Mouse (Mus musculus) layer of hippocampus, adult 9-11 months (tissue): Measurements from ENCODE around the gene Olfr535.
"Not testable (repeated sequence)": the region's sequence is repeated elsewhere in the genome, so short reads cannot be mapped to it uniquely, and the experiment has no call there.

Experiments
- DNase-seq: peaks from one replicate; pipeline ENCODE4 v3.0.0; 2022

Gene Olfr535

DNA sequence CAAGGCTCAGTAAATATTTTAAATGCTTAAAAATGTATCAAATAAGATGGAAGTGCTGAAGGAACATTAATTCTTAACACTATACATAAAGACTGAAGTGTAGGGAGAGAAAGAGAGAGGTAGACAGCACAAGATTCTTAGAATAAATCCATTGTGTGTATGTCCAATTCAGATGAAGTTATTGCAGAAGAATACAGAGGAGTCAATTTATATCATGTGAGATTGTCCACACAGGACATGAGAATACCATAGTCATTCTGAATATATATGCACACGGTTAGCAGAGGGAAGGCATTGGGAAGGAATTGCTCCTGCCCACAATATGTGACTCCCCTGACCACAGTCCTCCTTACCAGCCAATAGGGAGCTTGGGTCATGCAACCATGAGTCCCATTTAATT is at the start of gene Olfr535:
Olfr535 (plus strand) TSS at position 301 of the 400 bp plus-strand sequence.
- DNase-seq = no peak

DNA sequence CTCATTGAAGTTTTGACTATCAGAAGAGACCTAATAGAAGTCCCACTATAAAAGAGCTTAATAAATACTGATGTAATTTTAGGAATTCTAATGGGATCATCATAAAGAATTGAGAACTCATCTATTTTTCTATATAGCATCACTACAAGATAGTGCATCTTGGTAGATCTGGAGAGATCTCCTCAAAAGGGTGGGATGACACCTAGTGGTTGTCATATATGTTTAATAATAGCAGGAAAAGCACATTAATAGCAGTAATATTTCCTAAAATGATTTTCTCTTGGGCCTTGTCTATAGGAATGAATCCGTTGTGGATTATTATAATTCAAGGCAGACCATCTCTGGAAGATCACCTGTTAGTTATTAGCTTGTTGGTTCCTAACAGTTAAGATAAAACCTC is 40.9 kb upstream of the Olfr535 start:
- no peak for DNase-seq

DNA sequence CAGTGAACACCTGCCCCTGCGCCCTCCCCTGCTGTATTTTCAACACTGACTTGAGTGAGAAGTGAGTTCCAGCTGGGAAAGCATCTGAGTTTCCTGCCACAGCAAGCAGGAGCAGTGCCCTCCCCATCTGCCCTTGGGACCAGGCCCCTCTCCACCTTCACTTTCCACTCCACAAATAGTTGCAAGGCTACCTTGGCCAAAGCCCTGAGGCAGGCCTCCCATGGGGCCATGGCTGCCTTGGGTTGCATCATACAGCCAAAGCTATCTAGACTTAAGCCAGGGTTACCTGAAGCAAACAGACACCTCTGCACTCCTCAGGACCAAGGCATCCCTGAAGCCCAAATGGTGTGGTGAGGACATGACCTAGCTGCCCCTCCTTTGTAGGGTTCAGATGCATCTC is 20.9 kb upstream of the Olfr535 start, which contains the start of gene Olfr533:
Olfr533 (plus strand) TSS at position 301 of the 400 bp plus-strand sequence.
- not testable (repeated sequence) for DNase-seq

DNA sequence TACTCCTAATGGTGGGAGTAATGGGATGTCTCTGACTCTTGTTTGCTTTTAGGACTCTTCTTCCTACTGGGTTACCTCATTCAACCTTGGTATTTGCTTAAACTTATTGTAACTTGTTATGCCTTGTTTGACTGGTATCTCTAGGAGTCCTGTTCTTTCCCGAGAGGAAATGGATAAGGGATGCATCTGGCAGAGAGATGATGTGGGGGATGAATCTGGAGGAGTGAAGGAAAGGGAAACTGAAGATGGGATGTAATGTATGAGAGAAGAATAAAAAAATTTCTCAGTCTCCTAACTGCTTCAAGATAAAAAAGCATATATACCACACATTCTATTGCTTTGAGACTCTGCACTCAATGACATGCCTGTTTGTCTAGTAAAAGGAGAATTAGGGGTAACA is 6.1 kb upstream of the Olfr535 start:
- DNase-seq = peak; percentile 9

DNA sequence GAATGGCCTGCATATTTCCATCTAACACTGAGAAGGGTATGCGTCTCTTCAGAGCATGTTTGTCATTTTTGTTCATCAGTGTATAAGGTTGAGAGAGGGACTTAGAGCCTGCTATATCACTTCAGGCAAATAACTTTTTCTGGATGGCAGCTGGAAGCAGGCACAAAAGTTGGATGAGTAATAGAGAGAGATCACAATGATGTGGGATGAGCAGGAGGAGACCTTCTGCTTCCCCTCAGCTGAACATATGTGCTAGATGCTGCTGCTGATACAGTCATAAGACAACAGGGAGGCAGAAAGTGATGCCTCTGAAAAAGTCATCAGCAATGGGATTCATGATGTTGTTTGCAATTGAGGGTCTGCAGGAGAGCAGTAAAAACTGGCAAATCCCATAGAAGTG is 5.3 kb upstream of the Olfr535 start:
- peak; percentile 91 for DNase-seq

DNA sequence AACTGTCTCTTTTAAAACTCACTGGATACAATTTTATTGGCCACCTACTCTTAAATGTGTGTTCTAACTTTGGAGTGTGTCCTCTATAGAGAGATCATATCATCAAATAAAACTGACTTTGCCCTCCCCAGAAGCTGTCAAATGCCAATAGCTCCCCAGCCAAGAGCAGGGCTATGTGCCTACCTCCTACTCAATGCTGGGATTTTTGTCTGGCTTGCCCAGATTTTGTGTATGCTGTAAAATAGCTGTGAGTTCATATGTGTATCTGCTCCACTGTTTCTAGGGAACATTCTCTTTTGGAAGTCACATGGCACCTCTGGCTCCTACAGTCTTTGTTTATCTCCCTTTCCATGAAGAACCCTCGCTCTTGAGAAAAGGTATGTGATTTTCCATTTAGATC is 5.0 kb downstream of the Olfr535 start:
- peak; percentile 52 for DNase-seq

DNA sequence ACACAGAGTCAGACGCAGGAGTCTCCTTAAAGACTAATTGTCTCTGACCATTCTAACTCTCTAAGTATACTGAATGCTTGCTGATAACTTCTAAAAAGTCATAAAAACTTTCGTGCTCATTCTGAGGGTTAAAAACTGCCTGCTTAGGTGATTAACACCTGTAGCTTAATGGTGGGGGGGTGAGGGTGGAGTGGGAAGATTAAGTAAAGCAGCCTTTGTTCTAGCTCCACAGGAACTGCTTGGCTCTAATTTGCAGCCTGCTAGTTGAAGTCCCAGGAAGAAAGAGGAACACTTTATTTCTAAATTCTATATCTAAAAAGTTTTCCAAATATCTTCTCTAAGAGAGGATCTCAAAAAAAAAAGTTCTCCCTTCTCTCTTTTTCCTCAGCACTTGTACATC is 10.2 kb downstream of the Olfr535 start:
- DNase-seq = no peak

DNA sequence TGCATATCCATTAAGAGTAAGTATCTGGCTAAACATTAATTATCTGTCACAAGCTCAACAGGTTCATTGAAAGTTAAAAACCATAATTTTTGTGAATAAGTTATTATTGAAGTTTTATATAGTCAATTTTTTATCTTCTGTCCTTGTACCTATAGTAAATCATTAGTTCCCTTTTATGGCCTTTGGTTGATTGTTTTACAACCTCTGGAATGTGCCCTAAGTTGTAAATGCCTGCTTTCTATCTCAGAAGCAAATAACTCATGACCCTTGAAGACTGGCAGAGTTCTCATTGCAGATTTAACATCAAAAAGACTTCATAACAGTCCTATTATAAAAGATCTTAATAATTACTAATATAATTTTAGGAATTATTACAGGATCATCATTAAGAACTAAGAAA is 10.7 kb downstream of the Olfr535 start:
- DNase-seq = no peak

DNA sequence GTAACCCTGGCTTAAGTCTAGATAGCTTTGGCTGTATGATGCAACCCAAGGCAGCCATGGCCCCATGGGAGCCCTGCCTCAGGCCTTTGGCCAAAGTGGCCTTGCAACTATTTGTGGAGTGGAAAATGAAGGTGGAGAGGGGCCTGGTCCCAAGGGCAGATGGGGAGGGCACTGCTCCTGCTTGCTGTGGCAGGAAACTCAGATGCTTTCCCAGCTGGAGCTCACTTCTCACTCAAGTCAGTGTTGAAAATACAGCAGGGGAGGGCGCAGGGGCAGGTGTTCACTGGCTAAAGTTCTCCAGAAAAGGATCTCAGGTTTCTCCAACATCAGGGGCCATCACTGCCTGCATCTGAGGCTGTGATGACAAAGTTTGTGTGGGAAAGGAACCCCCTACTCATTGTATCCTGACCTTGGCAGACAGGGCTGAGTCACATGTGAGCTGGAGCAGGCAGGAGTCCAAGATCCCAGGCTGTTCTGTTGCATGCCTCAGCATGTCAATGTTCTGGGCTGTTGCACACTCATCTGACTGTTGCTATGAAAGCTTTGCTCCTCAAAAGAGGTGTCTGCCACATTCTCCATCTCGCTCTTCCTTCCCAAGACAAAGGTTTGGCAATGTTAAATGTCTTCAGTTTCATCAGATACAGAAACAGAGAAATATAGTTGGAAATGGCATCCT is 23.5 kb downstream of the Olfr535 start, which contains the start of gene Olfr536:
Olfr536 (minus strand) TSS at position 51 of the 676 bp plus-strand sequence.
- DNase-seq = peak; percentile 56

DNA sequence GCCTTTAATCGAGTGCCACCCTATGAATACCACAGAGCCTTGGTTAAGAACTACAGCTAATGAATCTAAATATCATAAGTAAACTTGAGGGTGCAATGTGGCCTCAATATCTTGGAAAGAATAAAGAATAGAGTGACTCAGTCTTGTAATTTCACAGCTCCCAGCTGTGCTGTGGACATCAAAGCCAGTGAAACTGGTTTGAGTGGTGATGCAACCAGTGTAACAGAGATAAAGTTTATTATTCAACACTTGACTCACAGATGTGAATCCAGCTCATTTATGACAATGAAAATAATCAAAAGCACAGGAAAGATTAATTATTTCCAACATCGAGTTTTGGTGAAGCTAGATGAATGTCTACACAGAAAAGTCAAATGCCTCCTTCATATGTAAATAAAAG is 55.7 kb downstream of the Olfr535 start:
- DNase-seq = no peak
